Mouse (Mus musculus): Measurements from ENCODE around the gene Larp6. TPM values are rescaled to one million over a fixed set of nuclear protein-coding genes. Genes with fewer than 3 reads are reported as not detected.
A peak's percentile ranks its signal among the peaks of the same experiment; 100 is the strongest.

Larp6 gene
- 0.07 and 0.11 TPM in 2 replicates for polyA plus RNA-seq (2015; fragmentation: Nextera tagmentation; extraction: Ambion mirVana)

GRCm38 (mm10) chr9:60712771-60713541 lies at the start of gene Larp6:
Gene Larp6, plus strand, starts transcription at chr9:60712989.
- DNase-seq (no peak), ATAC-seq (no peak)
- H3K27me3 ChIP-seq (ENCODE audit: insufficient read depth, low read length), result peaks cover 16% of the 10 kb centered on the region
- 3% methylated on average over 45 of the region's 66 CpGs for WGBS (ENCODE audit: insufficient replicate concordance)
- H3K4me3 ChIP-seq (ENCODE audit: low read depth, low read length), result peak within 1 kb of the TSS; percentile 44
- H3K27ac ChIP-seq (ENCODE audit: low read depth), result no peak within 1 kb of the TSS
- H3K4me2 ChIP-seq (ENCODE audit: low read depth, low read length), result peak within 1 kb of the TSS; percentile 68
- no peak for TF ChIP-seq CTCF (IDR thresholded peaks at IDR 0.05; ENCODE audit: low read depth)
- no peak for TF ChIP-seq EP300 (IDR thresholded peaks at IDR 0.05; ENCODE audit: low read depth)
- H3K9ac ChIP-seq (replicated peaks), result 0 out of 2 replicates have a peak within 1 kb of the TSS, but pooled peaks have one; percentile 17
- H3K36me3 ChIP-seq (replicated peaks; ENCODE audit: insufficient read depth, low read length), result no peaks in the 10 kb centered on the region
- no peaks in the 10 kb centered on the region for H3K4me1 ChIP-seq (ENCODE audit: insufficient read depth)
- no peaks in the 10 kb centered on the region for H3K9me3 ChIP-seq (ENCODE audit: low read length)

- H3K4me2 ChIP-seq (ENCODE audit: low read depth, low read length), result no peak overlapping the region
- no peak overlapping the region for H3K4me3 ChIP-seq (ENCODE audit: low read depth, low read length)
- no peaks in the 10 kb centered on the region for H3K9me3 ChIP-seq (ENCODE audit: low read length)
- no peaks in the 10 kb centered on the region for H3K27me3 ChIP-seq (ENCODE audit: insufficient read depth, low read length)
- no peak for DNase-seq
- H3K9ac ChIP-seq (replicated peaks), result no peak overlapping the region
- no peaks in the 10 kb centered on the region for H3K4me1 ChIP-seq (ENCODE audit: insufficient read depth)
- whole genome bisulfite sequencing (ENCODE audit: insufficient replicate concordance), result 88% methylated on average over 12 of the region's 12 CpGs
- H3K27ac ChIP-seq (ENCODE audit: low read depth), result no peak overlapping the region
- ATAC-seq, result no peak
- TF ChIP-seq CTCF (IDR thresholded peaks at IDR 0.05; ENCODE audit: low read depth), result no peak
- no peak for TF ChIP-seq EP300 (IDR thresholded peaks at IDR 0.05; ENCODE audit: low read depth)
- no peaks in the 10 kb centered on the region for H3K36me3 ChIP-seq (replicated peaks; ENCODE audit: insufficient read depth, low read length)
Measured at GRCm38 (mm10) chr9:60664385-60664784, 48.4 kb upstream of the Larp6 start.

GRCm38 (mm10) chr9:60664866-60665265 lies 47.9 kb upstream of the Larp6 start:
- ATAC-seq (no peak), DNase-seq (no peak)
- Histone ChIP-seq H3K4me2 (ENCODE audit: low read depth, low read length) (no peak overlapping the region), H3K9me3 (ENCODE audit: low read length) (no peaks in the 10 kb centered on the region), H3K27ac (ENCODE audit: low read depth) (no peak overlapping the region), H3K36me3 (replicated peaks; ENCODE audit: insufficient read depth, low read length) (no peaks in the 10 kb centered on the region), H3K4me3 (ENCODE audit: low read depth, low read length) (no peak overlapping the region), H3K9ac (replicated peaks) (no peak overlapping the region), H3K27me3 (ENCODE audit: insufficient read depth, low read length) (no peaks in the 10 kb centered on the region), H3K4me1 (ENCODE audit: insufficient read depth) (no peaks in the 10 kb centered on the region)
- no peak for TF ChIP-seq CTCF (IDR thresholded peaks at IDR 0.05; ENCODE audit: low read depth)
- TF ChIP-seq EP300 (IDR thresholded peaks at IDR 0.05; ENCODE audit: low read depth), result no peak
- 83% methylated on average over 5 of the region's 5 CpGs for WGBS (ENCODE audit: insufficient replicate concordance)

- H3K9me3 ChIP-seq (ENCODE audit: low read length), result no peaks in the 10 kb centered on the region
- ATAC-seq (no peak), DNase-seq (no peak)
- H3K9ac ChIP-seq (replicated peaks), result no peak overlapping the region
- H3K36me3 ChIP-seq (replicated peaks; ENCODE audit: insufficient read depth, low read length), result no peaks in the 10 kb centered on the region
- no peak overlapping the region for H3K4me2 ChIP-seq (ENCODE audit: low read depth, low read length)
- H3K27me3 ChIP-seq (ENCODE audit: insufficient read depth, low read length), result no peaks in the 10 kb centered on the region
- H3K4me3 ChIP-seq (ENCODE audit: low read depth, low read length), result no peak overlapping the region
- WGBS (ENCODE audit: insufficient replicate concordance), result 81% methylated on average over 3 of the region's 3 CpGs
- H3K4me1 ChIP-seq (ENCODE audit: insufficient read depth), result no peaks in the 10 kb centered on the region
- no peak overlapping the region for H3K27ac ChIP-seq (ENCODE audit: low read depth)
- TF ChIP-seq EP300 (IDR thresholded peaks at IDR 0.05; ENCODE audit: low read depth), result no peak
- no peak for TF ChIP-seq CTCF (IDR thresholded peaks at IDR 0.05; ENCODE audit: low read depth)
Measured at GRCm38 (mm10) chr9:60665535-60665934, 47.3 kb upstream of the Larp6 start.

- H3K4me1 ChIP-seq (ENCODE audit: insufficient read depth), result no peaks in the 10 kb centered on the region
- no peaks in the 10 kb centered on the region for H3K9me3 ChIP-seq (ENCODE audit: low read length)
- 84% methylated on average over 6 of the region's 6 CpGs for WGBS (ENCODE audit: insufficient replicate concordance)
- ATAC-seq (no peak), DNase-seq (no peak)
- no peak overlapping the region for H3K4me2 ChIP-seq (ENCODE audit: low read depth, low read length)
- no peak overlapping the region for H3K9ac ChIP-seq (replicated peaks)
- H3K27ac ChIP-seq (ENCODE audit: low read depth), result no peak overlapping the region
- no peaks in the 10 kb centered on the region for H3K36me3 ChIP-seq (replicated peaks; ENCODE audit: insufficient read depth, low read length)
- TF ChIP-seq CTCF (IDR thresholded peaks at IDR 0.05; ENCODE audit: low read depth) (no peak), EP300 (IDR thresholded peaks at IDR 0.05; ENCODE audit: low read depth) (no peak)
- H3K27me3 ChIP-seq (ENCODE audit: insufficient read depth, low read length), result no peaks in the 10 kb centered on the region
- H3K4me3 ChIP-seq (ENCODE audit: low read depth, low read length), result no peak overlapping the region
Measured at GRCm38 (mm10) chr9:60668886-60669285, 43.9 kb upstream of the Larp6 start.

- 85% methylated on average over 6 of the region's 6 CpGs for WGBS (ENCODE audit: insufficient replicate concordance)
Measured at GRCm38 (mm10) chr9:60672568-60672967, 40.2 kb upstream of the Larp6 start.

More at GRCm38 (mm10) chr9:60672568-60672967, 40.2 kb upstream of the Larp6 start:
- DNase-seq (no peak), ATAC-seq (no peak)
- Histone ChIP-seq H3K4me3 (ENCODE audit: low read depth, low read length) (no peak overlapping the region), H3K4me2 (ENCODE audit: low read depth, low read length) (no peak overlapping the region), H3K9ac (replicated peaks) (no peak overlapping the region), H3K27me3 (ENCODE audit: insufficient read depth, low read length) (no peaks in the 10 kb centered on the region), H3K27ac (ENCODE audit: low read depth) (no peak overlapping the region), H3K36me3 (replicated peaks; ENCODE audit: insufficient read depth, low read length) (no peaks in the 10 kb centered on the region), H3K9me3 (ENCODE audit: low read length) (no peaks in the 10 kb centered on the region), H3K4me1 (ENCODE audit: insufficient read depth) (no peaks in the 10 kb centered on the region)
- TF ChIP-seq EP300 (IDR thresholded peaks at IDR 0.05; ENCODE audit: low read depth), result no peak
- TF ChIP-seq CTCF (IDR thresholded peaks at IDR 0.05; ENCODE audit: low read depth), result no peak

Measured in liver, postnatal 0 days (tissue).